Mouse (Mus musculus): ENCODE data around the gene Pdcl3.
A peak's percentile ranks its signal among the peaks of the same experiment; 100 is the strongest.

Pdcl3 gene

DNA sequence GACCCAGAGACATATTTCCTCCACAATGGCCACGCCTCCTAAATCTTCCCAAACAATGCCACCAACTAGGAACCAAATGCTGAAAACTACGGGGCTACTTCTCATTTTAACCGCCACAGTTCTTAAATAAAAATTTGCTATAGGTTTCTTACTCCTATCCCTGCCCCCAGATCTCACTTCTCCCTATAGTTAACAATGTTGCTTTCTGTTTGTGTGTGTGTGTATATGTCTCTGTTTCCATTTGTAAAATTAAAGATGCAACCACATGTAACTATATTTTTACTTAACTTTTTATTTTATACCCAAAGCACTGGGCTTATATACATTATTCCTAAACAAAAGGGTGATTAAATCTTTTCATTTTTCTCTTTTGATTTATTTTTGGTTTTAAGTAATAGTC is at the start of gene Pdcl3:
TSS of gene Pdcl3 (plus strand) at position 301 of the 400 bp plus-strand sequence.
- DNase-seq, result no peak

DNA sequence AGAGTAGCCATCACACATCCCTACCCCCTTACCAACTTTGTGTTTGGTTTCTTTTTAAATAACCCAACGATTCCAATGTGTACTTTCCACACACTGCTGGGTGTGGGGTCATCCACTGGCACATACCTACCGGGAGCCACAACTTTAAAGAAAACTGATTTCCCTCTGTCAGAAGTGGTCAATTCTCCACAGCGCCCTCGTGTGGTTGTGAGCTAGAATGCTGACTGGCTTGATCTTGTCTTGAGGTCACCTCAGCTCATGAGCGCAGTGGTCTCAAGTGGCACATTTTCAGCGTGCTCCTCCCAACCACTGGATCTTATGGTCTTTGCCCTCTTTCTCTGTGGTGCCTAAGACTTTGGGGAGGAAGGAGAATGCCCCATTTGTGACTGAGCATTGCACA is 48.6 kb upstream of the Pdcl3 start:
- DNase-seq, result no peak

DNA sequence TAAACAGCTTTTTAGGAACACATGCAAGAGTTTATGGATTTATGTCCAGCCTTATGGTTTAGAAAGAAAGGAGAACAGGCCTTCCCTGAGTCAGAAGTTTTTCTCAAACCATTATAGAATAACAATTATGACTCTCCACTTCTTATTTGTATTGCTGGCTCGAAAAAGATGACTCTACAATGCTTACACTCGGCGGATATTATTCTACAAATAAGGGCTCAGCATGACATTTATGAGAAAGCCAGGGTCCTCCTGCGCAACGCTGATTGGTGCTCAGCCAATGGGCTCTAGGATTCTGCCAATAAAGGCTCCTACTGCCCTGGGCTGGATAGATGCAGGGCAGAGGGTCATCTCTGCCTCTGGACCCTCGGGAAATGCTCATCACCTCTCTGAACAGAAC is 46.6 kb upstream of the Pdcl3 start, which contains the start of gene Nms:
TSS of gene Nms (plus strand) at position 301 of the 400 bp plus-strand sequence.
- DNase-seq, result no peak

DNA sequence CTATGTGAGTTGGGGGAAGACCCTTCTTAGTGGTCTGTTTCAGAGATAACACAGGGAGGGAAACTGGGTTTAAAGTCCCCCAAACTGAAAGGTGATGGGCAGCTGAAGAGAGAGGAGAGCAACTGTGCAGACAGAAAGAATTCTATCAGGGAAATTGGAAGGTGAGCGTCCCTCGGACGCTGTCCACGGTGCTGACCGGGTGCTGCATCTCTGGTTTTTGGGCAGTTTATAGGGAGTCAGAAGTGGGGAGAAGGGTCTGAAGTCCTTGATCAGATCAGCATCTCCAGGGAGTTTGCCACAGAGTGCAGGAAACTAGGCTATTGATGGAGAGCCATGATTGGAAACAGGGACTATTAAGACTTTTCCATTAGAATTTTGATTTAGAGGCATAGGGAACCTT is 45.8 kb upstream of the Pdcl3 start:
- no peak for DNase-seq

DNA sequence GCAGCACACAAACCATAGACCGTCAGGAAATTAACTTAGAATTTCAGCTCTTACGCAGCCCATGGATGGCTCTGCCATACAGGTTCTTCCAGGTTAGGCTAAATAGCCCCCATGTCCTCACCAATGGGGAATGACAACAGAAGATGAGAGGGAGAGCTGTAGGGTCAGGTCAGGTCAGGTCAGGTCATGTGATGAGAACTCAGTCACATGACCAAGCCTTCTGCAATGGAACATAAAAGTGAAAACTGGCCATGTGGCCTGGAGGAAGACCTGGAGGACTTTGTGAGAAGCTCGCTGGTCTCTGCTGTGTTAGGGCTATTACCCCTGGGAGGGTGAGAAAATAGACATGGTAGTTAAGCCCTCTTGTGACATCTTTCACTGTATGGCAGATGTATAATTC is 29.0 kb upstream of the Pdcl3 start:
- DNase-seq, result no peak

DNA sequence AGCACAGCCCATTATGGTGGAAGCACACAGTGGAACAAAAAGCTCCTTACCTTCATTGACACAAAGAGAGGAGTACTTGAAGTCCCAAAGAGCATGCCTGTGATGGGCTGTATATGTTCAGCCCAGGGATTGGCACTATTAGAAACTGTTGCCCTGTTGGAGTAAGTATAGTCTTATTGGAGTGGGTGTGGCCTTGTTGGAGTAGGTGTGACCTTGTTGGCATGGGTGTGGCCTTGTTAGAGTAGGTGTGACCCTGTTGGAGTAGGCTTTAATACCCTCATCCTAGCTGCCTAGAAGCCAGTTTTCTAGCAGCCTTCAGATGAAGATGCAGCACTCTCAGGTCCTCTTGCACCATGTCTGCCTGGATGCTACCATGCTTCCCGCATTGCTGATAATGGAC is 16.3 kb upstream of the Pdcl3 start:
- no peak for DNase-seq

DNA sequence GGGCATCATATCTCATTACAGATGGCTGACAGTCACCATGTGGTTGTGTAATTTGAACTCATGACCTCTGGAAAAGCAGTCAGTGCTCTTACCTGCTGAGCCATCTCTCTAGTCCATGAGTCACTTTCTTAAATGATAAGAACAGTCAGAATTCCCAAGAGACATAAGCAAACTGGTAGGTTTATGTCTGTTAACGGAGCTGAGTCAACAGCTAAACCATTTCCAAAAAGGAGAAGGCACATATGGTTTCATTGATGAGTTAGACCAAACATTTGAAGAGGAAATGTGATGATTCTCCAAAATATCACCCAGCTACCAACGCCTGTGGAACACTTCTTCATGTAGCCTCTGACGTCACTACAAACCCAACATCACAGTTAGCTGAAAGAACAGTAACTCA is 13.7 kb upstream of the Pdcl3 start:
- no peak for DNase-seq

DNA sequence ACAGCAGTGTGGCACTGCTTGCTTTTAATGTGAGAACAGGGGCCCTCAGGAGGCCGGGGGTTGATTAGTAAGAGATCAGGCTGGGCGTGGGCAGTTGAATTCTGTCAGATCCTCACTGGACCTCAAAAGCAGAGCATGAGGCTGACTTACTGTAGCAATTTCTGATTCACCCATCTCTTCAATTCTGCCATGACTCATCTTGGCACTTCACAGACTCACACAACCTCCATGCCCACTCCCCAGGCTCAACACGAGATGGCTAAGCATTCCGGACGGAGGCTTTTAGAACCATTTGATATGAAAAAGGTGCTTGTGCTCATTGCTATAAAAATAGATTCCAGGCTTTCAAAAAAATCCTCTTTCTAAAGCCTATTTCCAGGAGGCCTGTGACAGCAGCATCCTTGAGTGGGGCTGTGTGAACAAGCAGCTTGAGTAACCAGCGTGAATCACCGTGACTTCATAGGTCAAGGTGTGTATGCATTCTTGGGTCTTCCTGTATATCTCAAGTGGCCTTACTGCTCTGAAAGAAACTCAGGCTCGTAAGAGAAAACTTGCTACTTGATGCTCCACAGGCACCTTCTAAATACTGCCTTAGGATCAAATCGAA is 12.3 kb upstream of the Pdcl3 start:
- peak; percentile 30 for DNase-seq

DNA sequence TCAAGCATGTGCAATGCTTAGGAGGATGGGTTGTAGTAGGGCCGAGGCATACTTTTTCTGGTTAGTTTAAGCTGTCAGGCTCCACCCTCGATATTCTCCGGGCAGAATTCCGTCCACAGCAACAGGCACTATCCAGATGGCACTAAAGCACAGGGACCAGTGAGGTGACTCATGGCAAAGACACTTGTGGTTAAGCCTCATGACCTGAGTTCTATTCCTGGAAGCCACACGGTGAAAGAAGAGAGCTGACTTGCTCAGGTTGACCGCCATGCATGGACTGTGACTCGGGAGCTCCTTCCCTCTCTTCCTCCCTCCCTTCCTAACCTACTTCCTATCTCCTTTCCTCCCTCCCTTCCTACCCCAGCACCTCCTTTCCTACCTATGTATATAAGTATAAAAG is 5.5 kb upstream of the Pdcl3 start:
- DNase-seq, result no peak

DNA sequence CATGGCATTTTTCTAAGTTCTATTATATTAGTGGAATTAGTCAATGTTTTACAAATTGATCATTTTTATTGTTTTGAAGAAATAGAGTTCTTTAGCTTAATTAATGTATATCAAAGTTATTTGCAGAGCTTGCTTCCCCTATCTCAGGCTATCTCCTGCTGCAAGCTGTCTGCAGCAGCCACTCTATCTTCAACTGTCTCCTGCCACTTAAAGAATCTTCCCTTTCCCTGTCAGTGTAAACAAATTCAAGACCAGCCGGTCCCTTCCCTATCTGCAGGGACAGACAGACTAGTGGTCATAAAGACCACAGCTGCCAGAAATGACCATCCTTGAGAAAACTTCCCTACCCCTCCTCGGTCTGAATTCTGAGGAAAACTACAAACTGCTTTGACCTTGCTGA is 1.5 kb upstream of the Pdcl3 start:
- no peak for DNase-seq

DNA sequence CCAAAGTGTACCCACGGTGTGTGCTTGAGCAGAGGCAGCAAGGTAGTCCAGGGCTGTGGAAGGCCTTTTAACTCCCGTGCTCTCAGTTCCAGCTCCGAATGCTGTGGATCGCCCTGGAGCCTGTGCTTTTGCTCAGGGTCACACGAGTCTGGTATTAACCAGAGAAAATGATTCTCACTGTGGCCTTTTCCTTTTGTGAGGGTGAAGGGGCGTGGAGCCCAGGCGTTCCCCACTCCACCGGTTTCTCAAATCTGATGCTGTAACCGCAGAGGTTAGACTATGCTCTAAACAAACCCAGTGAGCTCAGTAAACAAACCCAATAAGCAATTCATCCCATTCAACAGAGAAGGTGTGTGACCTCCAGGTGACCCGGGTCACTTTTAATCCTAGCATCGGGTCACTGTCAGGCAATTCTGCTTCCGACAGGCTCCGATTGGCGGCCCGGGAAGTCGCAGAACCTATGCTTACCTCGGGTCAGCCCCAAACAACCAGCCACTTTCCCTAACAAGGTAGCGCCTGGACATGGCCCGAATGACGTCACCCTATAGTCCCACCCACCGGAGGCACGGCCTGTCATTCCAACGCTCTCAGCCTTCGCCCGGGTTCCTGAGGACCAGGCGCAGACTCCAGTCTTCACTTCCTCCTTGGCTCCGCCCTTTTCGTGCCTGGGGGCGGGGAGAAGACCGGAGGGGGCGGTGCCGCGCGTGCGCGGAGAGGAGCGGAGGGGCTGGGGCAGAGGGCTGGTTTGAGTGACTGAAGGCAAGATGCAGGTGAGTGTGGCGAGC is 1.9 kb downstream of the Pdcl3 start:
- DNase-seq, result peak; percentile 96

DNA sequence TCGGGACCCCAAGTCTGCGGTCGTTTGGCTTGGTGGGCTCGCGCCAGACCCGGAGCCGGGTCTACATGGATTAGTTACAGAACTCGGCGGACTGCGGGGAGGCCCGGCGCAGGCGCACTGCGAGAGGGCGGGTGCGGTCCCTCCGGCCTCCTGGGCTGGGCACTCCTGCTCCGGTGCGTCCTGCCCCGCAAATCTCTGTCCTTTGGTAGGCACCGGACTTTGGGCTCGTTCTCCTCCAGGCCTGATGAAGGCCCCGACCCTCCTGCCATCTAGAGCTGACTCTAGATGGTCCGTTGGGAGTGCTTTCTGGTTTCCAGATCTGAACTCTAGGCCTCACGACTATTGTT is 2.4 kb downstream of the Pdcl3 start:
- DNase-seq, result no peak

DNA sequence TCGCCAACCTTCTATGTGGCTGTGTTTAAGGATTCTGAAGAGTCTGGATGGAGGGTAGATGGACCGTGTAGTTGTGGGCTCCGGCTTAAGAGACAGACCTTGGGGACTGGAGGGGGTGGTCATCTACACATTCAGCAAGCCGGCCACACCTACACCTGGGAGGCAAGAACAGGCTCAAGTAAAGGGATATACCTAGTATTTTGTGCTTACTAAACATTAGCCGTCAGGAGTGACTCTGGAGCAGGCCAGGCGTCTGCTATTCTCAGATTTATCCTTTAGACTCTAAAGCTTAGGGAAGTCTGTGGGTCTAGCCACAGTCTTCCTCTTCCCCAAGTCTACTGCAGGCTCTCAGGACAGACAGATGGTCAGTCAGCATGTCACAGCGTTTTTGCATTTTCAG is 2.9 kb downstream of the Pdcl3 start:
- DNase-seq, result no peak

DNA sequence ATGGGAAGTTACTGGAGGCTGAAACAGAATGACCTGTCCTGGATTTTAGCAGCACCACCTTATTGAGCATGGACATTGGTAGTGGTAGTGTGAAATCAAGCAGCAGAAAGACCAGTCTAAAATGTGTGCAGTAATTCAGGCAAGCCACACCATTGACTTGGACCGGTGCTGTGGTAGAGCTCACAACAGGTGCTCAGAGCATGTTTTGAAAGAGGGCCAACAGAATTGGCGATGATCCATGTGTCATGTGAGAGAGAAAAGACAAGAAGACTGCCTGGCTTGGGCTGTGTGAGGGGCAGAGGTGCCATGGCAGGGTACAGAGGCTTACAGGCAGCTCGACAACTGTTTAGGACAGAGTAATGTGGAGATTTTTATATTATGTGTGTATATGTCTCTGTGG is 7.0 kb downstream of the Pdcl3 start:
- no peak for DNase-seq

DNA sequence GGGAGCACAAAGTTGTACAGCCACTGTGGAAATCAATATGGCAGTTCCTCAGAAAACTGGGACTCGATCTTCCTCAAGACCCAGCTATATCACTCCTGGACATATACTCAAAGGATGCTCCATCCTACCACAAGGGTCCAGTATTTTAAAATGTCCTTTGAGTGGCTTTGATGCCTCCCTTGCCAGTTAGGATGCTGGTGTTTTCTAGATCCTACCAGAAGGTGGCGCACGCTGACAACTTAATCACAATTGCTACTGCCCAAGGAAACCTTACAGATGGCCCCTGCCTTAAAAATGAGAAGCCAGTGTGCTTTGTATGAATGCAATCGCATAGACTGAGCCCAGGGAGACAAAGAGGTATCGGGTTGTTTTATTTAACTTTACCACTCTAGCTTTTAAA is 15.7 kb downstream of the Pdcl3 start:
- DNase-seq, result peak; percentile 70

DNA sequence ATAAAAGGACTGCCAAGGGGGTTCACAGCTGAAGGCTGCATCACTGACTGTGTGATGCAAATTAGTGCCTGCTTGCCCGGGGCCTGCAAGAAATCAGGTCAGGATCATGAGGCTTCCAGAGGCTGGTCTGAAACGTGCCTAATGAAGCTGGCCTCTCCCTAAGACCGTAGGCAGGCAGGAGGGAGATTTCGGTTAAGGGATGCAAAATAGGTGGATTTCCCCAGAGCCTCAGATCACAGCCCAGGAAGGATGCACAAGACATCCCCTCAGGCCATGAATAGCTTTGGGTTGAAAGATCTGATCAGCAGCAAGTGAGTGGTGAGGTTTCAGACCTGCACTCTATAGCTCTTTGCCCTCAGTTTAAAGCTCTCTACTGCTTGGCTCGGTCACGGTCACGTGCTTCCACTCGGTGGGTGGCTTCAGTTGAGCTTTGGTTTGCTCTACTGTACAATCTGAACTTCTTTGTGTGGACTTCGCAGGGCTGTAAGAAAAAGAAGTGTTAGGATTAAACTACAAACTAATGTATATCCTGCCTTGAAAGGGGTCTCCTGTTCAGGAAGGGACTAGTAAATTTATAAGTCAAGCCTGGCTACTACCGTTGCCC is 20.4 kb downstream of the Pdcl3 start:
- DNase-seq, result no peak

DNA sequence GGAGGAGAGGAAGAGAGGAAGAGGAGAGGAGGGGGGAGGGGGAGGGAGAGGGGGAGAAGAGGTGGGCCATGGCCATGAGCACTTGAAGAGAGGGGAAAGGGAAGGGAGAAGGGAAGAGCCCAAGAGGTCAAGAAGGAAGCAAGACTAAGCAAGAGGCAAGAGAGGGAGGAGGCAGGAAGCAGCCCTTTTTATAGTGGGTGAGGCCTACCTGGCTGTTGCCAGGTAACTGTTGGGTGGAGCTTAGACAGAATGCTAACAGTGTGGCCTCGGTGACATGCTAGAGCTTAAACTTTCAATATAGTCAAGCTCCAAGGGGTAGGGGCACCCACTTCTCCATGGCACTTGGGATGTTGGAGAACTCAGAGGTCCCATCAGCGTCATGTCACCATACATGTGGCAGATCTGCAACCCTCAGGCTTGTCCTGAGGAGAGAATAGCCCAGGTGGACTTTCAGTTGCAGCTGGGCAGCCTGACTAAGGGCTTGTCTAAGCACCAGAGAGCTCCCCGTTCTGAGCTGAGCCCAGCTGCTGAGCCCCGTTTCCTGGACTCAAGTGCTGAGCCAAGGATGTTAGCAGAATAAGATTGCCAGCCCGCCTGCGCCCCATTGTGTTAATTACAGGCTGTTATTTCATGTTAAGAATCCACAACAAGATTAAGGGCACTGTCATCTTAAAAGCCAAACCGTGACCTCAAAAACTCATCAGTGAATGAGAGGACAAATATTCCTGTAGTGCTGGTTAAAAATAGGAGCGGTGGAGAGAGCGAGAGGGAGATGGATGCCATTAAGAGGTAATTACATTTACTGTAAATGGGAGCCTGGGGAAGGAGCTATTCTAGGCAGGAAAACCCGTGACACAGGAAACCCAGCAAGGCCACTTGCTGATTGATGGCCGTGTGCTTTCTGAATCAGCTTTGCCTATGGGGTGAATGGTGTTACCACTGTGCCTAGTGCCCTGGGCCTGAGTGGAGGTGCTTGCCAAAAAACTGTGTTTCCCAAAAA is 21.7 kb downstream of the Pdcl3 start:
- DNase-seq, result no peak

DNA sequence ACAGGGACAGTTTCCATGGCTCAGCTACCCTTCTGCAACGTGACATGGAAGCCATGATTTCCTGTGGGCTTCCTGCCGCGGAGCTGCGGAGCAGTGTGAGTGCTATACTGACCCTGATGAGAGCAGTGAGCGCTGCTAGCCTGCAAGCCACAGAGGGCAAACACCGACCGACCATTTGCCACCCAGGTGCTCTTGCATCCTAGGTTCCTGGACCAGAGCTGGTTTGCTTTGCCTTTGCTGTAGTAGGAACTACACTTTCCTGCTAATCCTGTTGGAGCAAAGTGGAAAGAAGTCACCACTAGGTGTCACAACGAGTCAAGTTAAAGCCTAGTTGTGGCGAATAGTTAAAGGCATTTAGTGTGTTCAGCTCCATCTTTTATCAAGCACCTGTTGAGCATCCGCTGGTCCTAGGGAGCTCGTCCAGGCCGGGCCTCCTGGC is 25.2 kb downstream of the Pdcl3 start:
- peak; percentile 70 for DNase-seq

DNA sequence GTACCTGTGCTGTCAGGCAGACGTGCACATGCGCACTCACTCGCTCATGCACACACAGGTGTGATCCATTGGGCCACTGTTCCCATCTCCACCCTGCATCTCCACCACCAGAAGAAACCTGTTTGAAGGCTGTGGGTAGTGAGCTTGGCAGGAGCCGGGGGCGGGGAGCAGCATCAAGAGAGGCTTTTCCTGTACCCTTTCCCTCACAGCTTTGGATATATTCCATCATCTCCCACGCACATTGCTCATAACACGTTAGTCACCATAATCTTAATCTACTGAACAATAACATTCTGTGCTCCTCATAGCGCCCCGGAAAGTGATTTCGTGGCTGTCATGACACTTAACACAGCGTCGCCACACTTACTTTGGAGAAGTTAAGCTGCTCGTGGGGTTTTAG is 27.2 kb downstream of the Pdcl3 start:
- no peak for DNase-seq

DNA sequence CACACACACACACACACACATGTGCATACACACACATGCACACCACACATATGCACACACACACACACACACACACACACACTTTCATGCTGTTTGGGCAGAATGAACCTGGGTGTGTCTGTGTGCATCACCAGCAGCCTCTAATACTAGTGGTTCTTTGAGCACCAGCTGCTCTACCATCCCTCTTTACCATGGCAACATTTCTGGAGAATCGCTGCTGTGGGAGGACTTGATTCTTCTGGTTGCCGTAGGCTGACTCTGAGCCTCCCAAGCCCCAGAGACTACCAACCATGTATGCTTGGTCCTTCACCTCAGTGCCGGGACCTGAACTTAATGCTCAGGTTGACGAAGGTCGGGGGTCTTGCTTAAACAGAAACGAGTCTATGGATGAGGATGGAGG is 28.4 kb downstream of the Pdcl3 start:
- no peak for DNase-seq

DNA sequence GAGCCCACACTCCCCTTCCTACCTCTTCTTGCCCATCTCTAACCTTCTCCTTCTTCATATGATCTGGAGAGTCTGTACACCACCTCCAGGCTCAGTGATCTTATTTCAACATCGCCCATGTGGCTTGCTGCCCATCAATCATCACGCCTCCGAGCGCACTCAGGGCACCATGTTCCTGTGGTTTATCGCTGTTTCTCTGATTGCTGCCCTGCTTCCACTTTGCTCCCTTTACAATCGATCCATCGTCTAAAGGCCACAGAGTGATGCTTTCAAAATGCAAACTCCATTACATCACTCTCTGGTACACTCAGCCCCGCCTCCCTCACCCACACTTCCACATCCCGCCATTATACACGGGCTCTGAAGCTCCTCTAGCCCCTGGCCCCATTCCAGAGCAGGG is 30.1 kb downstream of the Pdcl3 start:
- no peak for DNase-seq

DNA sequence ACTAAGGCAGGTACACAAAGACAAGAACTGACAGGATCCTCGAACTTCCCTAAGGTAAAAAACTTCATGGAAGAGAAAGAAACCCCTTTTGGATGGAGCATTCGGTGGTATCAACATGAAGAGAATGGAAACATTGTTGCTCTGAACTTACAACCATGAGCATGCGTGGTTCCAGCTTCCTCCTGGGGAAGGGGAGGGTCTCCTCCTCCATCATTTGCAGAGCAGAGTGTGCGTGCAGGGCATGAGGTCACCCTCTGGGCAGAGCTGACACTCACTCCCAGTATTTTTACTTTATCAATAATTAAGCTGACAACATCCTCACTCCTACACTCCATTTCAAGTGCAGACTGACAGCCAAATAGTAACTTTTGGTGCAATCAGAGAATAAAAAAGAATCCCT is 32.5 kb downstream of the Pdcl3 start:
- DNase-seq, result no peak

DNA sequence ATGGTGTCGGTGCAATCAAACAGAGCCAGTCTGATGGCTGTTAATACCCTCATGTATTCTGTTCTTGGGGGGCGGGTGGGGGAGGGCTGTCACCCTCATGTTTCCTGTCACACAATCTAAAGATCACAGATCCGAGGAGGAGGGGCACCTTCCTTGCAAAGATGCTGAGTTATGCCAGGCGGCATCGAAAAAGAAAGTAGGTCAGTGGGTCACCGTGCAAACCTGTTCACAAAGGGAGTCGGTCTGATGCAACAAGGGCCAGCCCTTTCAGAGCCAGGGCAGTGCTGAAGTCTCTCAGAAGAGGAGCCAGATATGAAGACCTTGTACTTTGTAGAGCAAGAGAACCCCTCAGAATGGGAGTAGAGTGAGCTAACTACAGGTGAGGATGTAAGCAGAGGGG is 39.7 kb downstream of the Pdcl3 start:
- DNase-seq, result no peak
